Mouse (Mus musculus) liver, postnatal 0 days (tissue): Measurements from ENCODE around the gene Ttc39a. TPM values are rescaled to one million over a fixed set of nuclear protein-coding genes. Genes with fewer than 3 reads are reported as not detected.

ENCODE experiments used
- ATAC-seq: fragments of 200-750 bp; cut with Nextera tagmentation; 2 replicates; pipeline ENCODE4 v1.8.0; 2017; ENCODE audit warnings: mild to moderate bottlenecking, moderate library complexity
- DNase-seq: peaks from one replicate; pipeline ENCODE4 v3.0.0-alpha.2; 2016
- H3K27ac ChIP-seq: fragments of 300-500 bp; sonication (generic); 2 replicates; pipeline ENCODE4 v1.5.1; 2014; ENCODE audit warnings: antibody characterized with exemption, moderate library complexity, mild to moderate bottlenecking, low read depth
- H3K27me3 ChIP-seq: fragments of 300-500 bp; sonication (generic); 2 replicates; pipeline ENCODE4 v1.6.1; 2014; ENCODE audit warnings: low read length, control low read depth, mixed read lengths; ENCODE audit not compliant: insufficient read depth
- H3K36me3 ChIP-seq: fragments of 300-500 bp; sonication (generic); replicated peaks from 2 replicates; pipeline ENCODE4 v1.6.1; 2014; ENCODE audit warnings: mild to moderate bottlenecking, control low read depth, low read length, moderate library complexity, mixed read lengths; ENCODE audit not compliant: insufficient read depth
- H3K4me1 ChIP-seq: fragments of 300-500 bp; sonication (generic); 2 replicates; pipeline ENCODE4 v1.6.1; 2014; ENCODE audit warnings: antibody characterized with exemption, mild to moderate bottlenecking, control low read depth; ENCODE audit not compliant: insufficient read depth
- H3K4me2 ChIP-seq: fragments of 300-500 bp; sonication (generic); 2 replicates; pipeline ENCODE4 v1.6.1; 2014; ENCODE audit warnings: low read depth, mild to moderate bottlenecking, low read length, moderate library complexity, mixed read lengths
- H3K4me3 ChIP-seq: fragments of 300-500 bp; sonication (generic); 2 replicates; pipeline ENCODE4 v1.5.1; 2014; ENCODE audit warnings: low read depth, low read length
- H3K9ac ChIP-seq: fragments of 300-500 bp; sonication (generic); replicated peaks from 2 replicates; pipeline ENCODE4 v1.6.1; 2014; ENCODE audit warnings: mild to moderate bottlenecking, moderate library complexity
- H3K9me3 ChIP-seq: fragments of 300-500 bp; sonication (generic); 2 replicates; pipeline ENCODE4 v1.6.1; 2016; ENCODE audit warnings: mild to moderate bottlenecking, control low read depth, low read length, mixed read lengths
- CTCF ChIP-seq: sonication (generic); IDR thresholded peaks from 2 replicates; pipeline ENCODE4 v1.5.1; 2016; ENCODE audit warnings: antibody characterized with exemption, low read depth
- EP300 ChIP-seq: IDR thresholded peaks from 2 replicates; pipeline ENCODE4 v1.6.1; 2016; ENCODE audit warnings: antibody characterized with exemption, low read depth, mild to moderate bottlenecking
- WGBS: fragments of 180-500 bp; shearing (Covaris S2); extraction: QIAGEN DNeasy Blood & Tissue Kit; methylation state at CpG from one replicate; pipeline ENCODE4 v1.1.7; 2014; ENCODE audit not compliant: insufficient replicate concordance; 5-methylcytosine and 5-hydroxymethylcytosine counted together
- polyA plus RNA-seq: library from polyadenylated mRNA; unstranded; fragments of >200 nt; fragmentation: Nextera tagmentation; extraction: Ambion mirVana; gene quantifications from 2 replicates; pipeline ENCODE4 v1.2.1, GENCODE M21; 2015

Gene Ttc39a
- polyA plus RNA-seq, 1 experiment from 2014 or later = 5.0 TPM

- ATAC-seq = no peak
- H3K4me3 ChIP-seq = no peak overlapping the region
These were observed 82.4 kb downstream of the Ttc39a start for GRCm38 (mm10) chr4:109488812-109489211.

GRCm38 (mm10) chr4:109493581-109493980 is 87.2 kb downstream of the Ttc39a start:
- no peak overlapping the region for H3K9ac ChIP-seq
- DNase-seq = no peak
- no peak for TF ChIP-seq EP300
- no peak for ATAC-seq
- H3K27ac ChIP-seq = no peak overlapping the region
- H3K4me1 ChIP-seq = no peaks in the 10 kb centered on the region
- H3K4me2 ChIP-seq = no peak overlapping the region
- H3K36me3 ChIP-seq = no peaks in the 10 kb centered on the region
- no peaks in the 10 kb centered on the region for H3K9me3 ChIP-seq
- no peaks in the 10 kb centered on the region for H3K27me3 ChIP-seq
- H3K4me3 ChIP-seq = no peak overlapping the region

More at GRCm38 (mm10) chr4:109488812-109489211, 82.4 kb downstream of the Ttc39a start:
- Histone ChIP-seq H3K9ac (no peak overlapping the region), H3K4me2 (no peak overlapping the region), H3K27me3 (no peaks in the 10 kb centered on the region), H3K36me3 (no peaks in the 10 kb centered on the region), H3K9me3 (no peaks in the 10 kb centered on the region), H3K27ac (no peak overlapping the region), H3K4me1 (peaks cover 3% of the 10 kb centered on the region; the same call in 1 of the 2 replicates)
- TF ChIP-seq EP300 = no peak
- no peak for TF ChIP-seq CTCF
- 33% methylated on average over 1 of the region's 1 CpGs for WGBS
- DNase-seq = no peak

Other genes starting within 250 kb of the Ttc39a start
- 28.2 and 29.3 TPM in 2 replicates for gene Osbpl9, start 204.4 kb upstream of the Ttc39a start, polyA plus RNA-seq
- gene Calr4, start 172.1 kb upstream of the Ttc39a start, polyA plus RNA-seq = not detected in 2 replicates
- 20.0 and 21.2 TPM in 2 replicates for gene Eps15, start 126.4 kb upstream of the Ttc39a start, polyA plus RNA-seq
- gene Rnf11, start 78.1 kb downstream of the Ttc39a start, polyA plus RNA-seq = 34.0 and 38.4 TPM in 2 replicates
- not detected in 2 replicates for gene 4930522H14Rik, start 124.7 kb downstream of the Ttc39a start, polyA plus RNA-seq